Mouse (Mus musculus) pancreas, adult 10 weeks (tissue): ENCODE data around the gene Ing2. TPM values are rescaled to one million over a fixed set of nuclear protein-coding genes. Genes with fewer than 3 reads are reported as not detected.

Experiments used
- polyA plus RNA-seq: library from polyadenylated mRNA; stranded (reverse); fragments of 350-450 nt; fragmentation: Illumina TruSeq; extraction: RNeasy Lipid Tissue Mini Kit (QIAGEN cat#74804); gene quantifications from one replicate; pipeline ENCODE4 v1.2.3, GENCODE M21; 2015; ENCODE audit warnings: low read depth, low replicate concordance; ENCODE audit not compliant: insufficient read depth

The Ing2 gene
- 5.2 TPM for polyA plus RNA-seq

DNA sequence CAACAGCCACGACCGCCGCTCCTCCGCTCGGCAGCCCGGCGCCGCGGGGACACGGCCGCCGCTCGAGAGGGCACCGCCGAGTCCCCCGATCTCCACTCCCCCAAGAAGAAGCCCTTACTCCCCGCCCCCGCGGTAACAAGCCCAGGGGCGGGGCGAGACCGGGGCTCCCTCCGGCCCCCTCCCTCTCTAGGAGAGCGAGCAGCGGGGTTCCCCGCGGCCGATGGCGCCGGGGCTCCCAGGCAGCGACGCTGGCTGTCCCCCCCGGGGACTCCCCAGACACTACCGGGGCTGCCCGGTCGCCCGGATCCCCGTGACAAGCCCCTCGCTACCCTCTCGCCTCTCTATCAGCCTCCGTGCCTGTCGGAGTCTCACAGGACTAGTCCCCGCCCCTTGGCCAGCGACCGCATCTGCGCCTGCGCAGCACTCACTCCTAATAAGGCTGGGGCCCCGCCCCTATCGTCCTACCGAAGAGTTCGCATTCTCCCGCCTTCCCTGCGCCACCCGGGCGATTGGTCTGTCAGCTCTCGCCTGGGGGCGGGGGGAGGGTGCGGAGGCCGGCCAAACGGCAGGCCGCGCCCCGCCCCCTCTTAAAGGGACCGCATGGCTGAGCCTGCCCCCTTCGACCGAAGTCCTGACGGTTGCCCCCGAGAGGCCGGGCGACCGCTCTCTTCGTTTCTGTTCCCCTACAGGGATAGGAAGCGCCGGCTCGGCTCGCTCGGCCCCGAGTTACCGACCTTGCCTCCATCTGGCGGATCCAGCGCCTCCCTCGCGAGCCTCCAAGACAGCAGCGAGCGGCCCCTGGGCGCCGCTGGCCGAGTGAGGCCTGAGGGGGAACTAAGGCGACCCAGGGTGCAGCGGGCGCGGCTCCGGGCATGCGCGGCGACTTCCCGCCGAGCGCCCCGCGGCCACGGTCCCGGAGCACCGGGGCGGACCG, at the start of gene Ing2:
TSS of gene Ing2 (minus strand) at position 780 of the 934 bp plus-strand sequence.

DNA sequence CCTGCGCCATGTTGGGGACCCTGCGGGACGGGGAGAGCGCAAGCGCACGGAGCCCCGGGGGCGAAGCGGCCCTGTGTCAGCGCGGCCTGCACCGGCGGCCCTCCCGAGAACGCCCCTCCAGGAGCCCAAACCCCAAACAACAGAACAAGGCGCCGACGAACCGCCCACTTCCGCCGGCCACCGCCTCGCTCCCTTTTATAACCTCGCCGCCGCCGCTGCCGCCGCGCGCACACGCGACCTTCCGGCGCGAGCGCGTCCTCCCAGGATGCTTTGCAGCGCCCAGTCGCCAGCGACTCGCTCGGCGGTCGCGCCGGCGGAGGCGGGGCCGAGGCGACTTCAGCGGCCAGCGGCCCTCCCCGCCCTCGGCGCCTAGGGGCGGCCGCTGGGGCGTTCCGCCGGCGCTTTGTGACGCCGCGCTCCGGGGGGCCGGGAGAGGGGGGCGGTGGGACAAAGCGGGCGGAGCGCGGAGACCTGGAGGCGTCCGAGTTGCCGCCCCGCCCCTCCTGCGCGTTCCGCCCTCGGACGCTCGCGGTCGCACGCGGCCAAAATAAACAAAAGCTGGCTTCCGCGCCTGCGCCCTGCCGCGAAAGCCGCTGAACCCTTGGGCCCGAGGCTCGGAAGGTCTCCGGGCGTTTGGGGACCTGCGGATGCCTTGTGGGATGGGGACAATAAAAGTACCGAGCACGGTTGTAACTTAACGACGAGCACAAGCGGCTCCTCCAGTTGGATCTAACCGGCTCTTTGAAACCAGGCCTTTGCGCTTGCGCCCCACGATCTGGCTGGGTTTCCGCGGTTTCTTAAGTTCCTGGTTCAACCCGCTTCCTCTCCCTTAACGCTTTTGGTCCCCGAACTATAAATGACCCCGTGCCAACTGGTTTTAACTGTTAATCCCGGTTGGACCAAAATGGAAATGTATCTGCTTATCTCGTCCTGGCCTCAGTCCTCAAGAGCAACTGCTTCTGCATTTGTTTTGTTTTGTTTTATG, 38.7 kb upstream of the Ing2 start, which contains the start of gene Cdkn2aip:
TSS of gene Cdkn2aip (minus strand) at position 172 of the 985 bp plus-strand sequence.

Other genes with a start within 250 kb of the Ing2 start
- gene Stox2, start 229.2 kb downstream of the Ing2 start, polyA plus RNA-seq: 2.8 TPM
- 6.9 TPM for gene Trappc11, start 142.1 kb downstream of the Ing2 start, polyA plus RNA-seq
- 4.5 TPM for gene Rwdd4a, start 141.9 kb downstream of the Ing2 start, polyA plus RNA-seq
- 1.7 TPM for gene Cdkn2aip, start 38.4 kb upstream of the Ing2 start, polyA plus RNA-seq
- not detected for gene Cldn24, start 146.6 kb upstream of the Ing2 start, polyA plus RNA-seq
- gene Cldn22, start 148.9 kb upstream of the Ing2 start, polyA plus RNA-seq: not detected